Comparison of ENCODE assay signal across 16 mouse cellular contexts in genomic region chr2:151927103-151927502, GRCm38 (mm10).
"Had no signal": no experiment of that assay in that cellular context is flagged by ENCODE, and none has a peak within 500 bp of the region (broad histone marks: within the 10 kb centered on the region; RNA-seq: fewer than 3 reads in every experiment).

No protein-coding gene starts in this region.

- H3K27me3 ChIP-seq: limb, embryonic 15.5 days; midbrain, embryonic 12.5 days; neural tube, embryonic 13.5 days; neural tube, embryonic 15.5 days had no signal

- H3K9ac ChIP-seq: limb, embryonic 15.5 days; lung, embryonic 14.5 days; midbrain, embryonic 12.5 days; neural tube, embryonic 13.5 days; neural tube, embryonic 15.5 days had no signal

- H3K36me3 ChIP-seq: limb, embryonic 15.5 days; midbrain, embryonic 10.5 days; midbrain, embryonic 12.5 days; neural tube, embryonic 13.5 days; neural tube, embryonic 15.5 days had no signal

- H3K9me3 ChIP-seq: limb, embryonic 15.5 days; midbrain, embryonic 10.5 days; midbrain, embryonic 12.5 days; neural tube, embryonic 13.5 days; neural tube, embryonic 15.5 days had no signal

- ATAC-seq: midbrain, embryonic 16.5 days had no signal

- H3K4me3 ChIP-seq: limb, embryonic 15.5 days; midbrain, embryonic 10.5 days; midbrain, embryonic 12.5 days; myocyte; neural tube, embryonic 13.5 days; neural tube, embryonic 15.5 days had no signal

- H3K4me1 ChIP-seq: midbrain, embryonic 12.5 days; neural tube, embryonic 13.5 days; neural tube, embryonic 15.5 days had no signal

- H3K27ac ChIP-seq: limb, embryonic 15.5 days; midbrain, embryonic 10.5 days; midbrain, embryonic 12.5 days; neural tube, embryonic 13.5 days; neural tube, embryonic 15.5 days had no signal

- H3K4me2 ChIP-seq: limb, embryonic 15.5 days; lung, embryonic 14.5 days; midbrain, embryonic 12.5 days; neural tube, embryonic 13.5 days; neural tube, embryonic 15.5 days had no signal

- DNase-seq: lung, adult 18-20 months; lung, embryonic 14.5 days; lung, postnatal 10 days; lung, postnatal 4 days; midbrain, embryonic 14.5 days; right cerebral cortex, postnatal 14 days; thymus, adult 18-20 months; thymus, postnatal 14 days; thymus, postnatal 36 days had no signal
